Mouse (Mus musculus): ENCODE data around the gene Lpar2.

DNA sequence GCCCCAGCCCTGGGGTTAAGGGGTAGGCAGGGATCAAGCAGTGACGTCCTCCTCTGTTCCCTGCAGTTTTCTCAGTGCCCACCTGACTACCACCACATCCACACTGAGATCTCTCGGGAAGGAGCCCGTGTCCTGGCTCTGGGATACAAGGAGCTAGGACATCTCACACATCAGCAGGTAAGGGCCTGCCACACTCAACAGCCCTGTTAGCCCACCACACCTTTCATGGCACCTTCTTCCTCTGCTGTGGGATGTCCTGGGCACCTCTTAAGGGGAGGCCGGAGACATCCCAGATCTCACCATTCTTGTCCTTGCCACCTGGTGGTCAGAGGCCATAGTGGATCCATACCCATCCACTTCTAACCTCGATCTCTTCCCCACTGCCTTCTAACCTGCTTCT, 22.3 kb upstream of the Lpar2 start:
- TF ChIP-seq POLR2A (IDR thresholded peaks at IDR 0.05; ENCODE audit: borderline replicate concordance, low read depth, low read length): no peak
- TF ChIP-seq CTCF (IDR thresholded peaks at IDR 0.05; ENCODE audit: low read depth, low read length): no peak

Data from bone marrow macrophage, adult 2 months (primary cell).